Mouse (Mus musculus) CH12.LX (cell line): ENCODE measurements around the gene Grid1.
A peak's percentile ranks its signal among the peaks of the same experiment; 100 is the strongest.

ENCODE experiments used
- CHD1 ChIP-seq: IDR thresholded peaks from 2 replicates; pipeline ENCODE4 v1.6.1; 2012; ENCODE audit warnings: low read depth, low read length, improper control_type of control experiment, inconsistent platforms
- CHD2 ChIP-seq: IDR thresholded peaks from 2 replicates; pipeline ENCODE4 v1.6.1; 2011; ENCODE audit warnings: low read length, improper control_type of control experiment
- CTCF ChIP-seq, 2 experiments: IDR thresholded peaks in 1 of 2; conservative IDR thresholded peaks in 1 of 2; 2 replicates each; pipeline ENCODE4 v1.5.1; 2011 to 2012; ENCODE audit warnings: low read depth in 2 of 2, low read length in 2 of 2, improper control_type of control experiment in 1 of 2, inconsistent platforms in 1 of 2, mild to moderate bottlenecking in 1 of 2, moderate library complexity in 1 of 2
- GABPA ChIP-seq: IDR thresholded peaks from 2 replicates; pipeline ENCODE4 v1.6.1; 2012; ENCODE audit warnings: low read depth, low read length, improper control_type of control experiment, inconsistent platforms; ENCODE audit not compliant: insufficient replicate concordance
- JUN ChIP-seq: IDR thresholded peaks from 2 replicates; pipeline ENCODE4 v1.6.1; 2011; ENCODE audit warnings: low read depth, mild to moderate bottlenecking, low read length, improper control_type of control experiment, moderate library complexity; ENCODE audit not compliant: insufficient read depth
- JUND ChIP-seq: conservative IDR thresholded peaks from 2 replicates; pipeline ENCODE4 v1.6.1; 2011; ENCODE audit warnings: low read depth, low read length, improper control_type of control experiment
- MAX ChIP-seq: IDR thresholded peaks from 2 replicates; pipeline ENCODE4 v1.6.1; 2011; ENCODE audit warnings: low read length, improper control_type of control experiment
- POLR2A ChIP-seq: IDR thresholded peaks from 2 replicates; pipeline ENCODE4 v1.6.1; 2011; ENCODE audit warnings: low read depth, mild to moderate bottlenecking, improper control_type of control experiment, low read length
- TCF12 ChIP-seq: IDR thresholded peaks from 2 replicates; pipeline ENCODE4 v1.6.1; 2014; ENCODE audit warnings: low read depth, mild to moderate bottlenecking, inconsistent platforms, low read length, improper control_type of control experiment
- USF1 ChIP-seq: IDR thresholded peaks from 2 replicates; pipeline ENCODE4 v1.6.1; 2014; ENCODE audit warnings: low read depth, mild to moderate bottlenecking, inconsistent platforms, low read length, improper control_type of control experiment
- USF2 ChIP-seq: conservative IDR thresholded peaks from 2 replicates; pipeline ENCODE4 v1.6.1; 2011; ENCODE audit warnings: low read depth, low read length, improper control_type of control experiment
- ZNF384 ChIP-seq: IDR thresholded peaks from 2 replicates; pipeline ENCODE4 v1.6.1; 2012; ENCODE audit warnings: low read depth, low read length, improper control_type of control experiment, inconsistent platforms

DNA sequence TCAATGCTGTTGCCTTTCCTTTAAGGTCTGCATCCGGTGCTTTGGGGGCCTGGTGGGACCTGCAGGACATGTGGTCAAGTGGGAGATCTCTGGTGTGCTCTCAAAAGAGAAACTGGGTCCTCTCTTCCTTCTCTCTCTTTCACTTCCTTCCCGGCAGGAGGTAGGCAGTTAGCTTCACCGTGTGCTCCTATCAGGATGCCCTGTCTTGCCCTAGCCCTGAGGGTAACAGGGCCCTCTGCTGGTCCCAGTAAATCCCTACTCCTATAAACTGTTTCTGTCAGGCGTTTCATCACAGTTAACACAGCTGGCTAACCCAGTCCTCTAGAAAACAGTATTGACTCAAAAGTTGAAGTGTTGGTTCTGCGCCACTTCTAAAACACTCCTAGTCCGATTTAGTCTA lies 9.9 kb downstream of the Grid1 start:
- TF ChIP-seq USF2 (no peak), CTCF (conservative IDR thresholded peaks at IDR 0.05 in 1 of 2, IDR thresholded peaks at IDR 0.05 in 1 of 2; ENCODE audit: low read depth in 2 of 2, low read length in 2 of 2) (peak in 1 of 2 experiments; percentile 37; a peak in 2 of 4 replicates), GABPA (no peak), CHD1 (no peak), USF1 (no peak), ZNF384 (no peak), TCF12 (no peak), JUND (no peak), POLR2A (no peak), JUN (no peak), CHD2 (no peak), MAX (no peak)
